Mouse (Mus musculus) heart, postnatal 0 days (tissue): ENCODE results near the gene P4ha2.

Experiments used
- CTCF ChIP-seq: IDR thresholded peaks from 2 replicates; pipeline ENCODE4 v1.5.1; 2016; ENCODE audit warnings: antibody characterized with exemption, control low read depth, low read depth
- EP300 ChIP-seq: IDR thresholded peaks from 2 replicates; pipeline ENCODE4 v1.6.1; 2016; ENCODE audit warnings: antibody characterized with exemption, low read depth

DNA sequence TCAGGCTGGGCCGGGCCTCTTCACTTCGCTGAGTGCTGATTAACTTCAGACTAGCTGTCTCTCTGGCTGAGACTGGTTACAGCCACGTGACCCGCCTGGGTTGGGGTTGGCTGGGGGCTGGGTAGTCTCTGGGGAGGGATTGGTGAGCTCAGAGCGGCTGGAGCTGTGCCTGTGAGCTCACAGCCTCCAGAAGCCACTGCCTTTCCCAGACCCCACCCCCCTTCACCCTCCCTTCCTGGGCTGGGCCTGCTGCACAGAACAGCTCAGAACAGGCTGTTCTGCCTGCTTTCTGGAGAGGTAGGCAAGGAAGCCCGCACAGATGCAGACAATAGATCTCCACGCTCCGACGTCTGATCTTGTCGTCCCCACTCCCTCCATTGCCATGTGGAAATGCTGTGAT is 13.0 kb downstream of the P4ha2 start:
- TF ChIP-seq CTCF, result no peak
- no peak for TF ChIP-seq EP300
